Mouse (Mus musculus) myocyte (in vitro differentiated cells): ENCODE measurements at regions not wholly inside any gene's neighbourhood (a gene's known extent, or its start where the extent isn't known, plus 50 kb on each side); places are given as distances from the start of the nearest gene placed in this dataset.

Source experiments
- MAX ChIP-seq: IDR thresholded peaks from one replicate; pipeline ENCODE4 v1.6.1; 2011; ENCODE audit warnings: low read depth, mild to moderate bottlenecking, control low read depth
- MYOG ChIP-seq, 3 experiments: IDR thresholded peaks; one replicate each; pipeline ENCODE4 v1.6.1; 2011; ENCODE audit warnings: control low read depth in 2 of 3, low read depth in 2 of 3, mild to moderate bottlenecking in 2 of 3; ENCODE audit not compliant: insufficient read length in 2 of 3, control insufficient read depth in 1 of 3, insufficient read depth in 1 of 3
- POLR2A ChIP-seq: IDR thresholded peaks from one replicate; pipeline ENCODE4 v1.6.1; 2011; ENCODE audit warnings: low read depth, mild to moderate bottlenecking, control low read depth, moderate library complexity; ENCODE audit not compliant: insufficient read length
- POLR2AphosphoS2 ChIP-seq: IDR thresholded peaks from one replicate; pipeline ENCODE4 v1.6.1; 2011; ENCODE audit warnings: low read depth, control low read depth; ENCODE audit not compliant: insufficient read length
- TCF12 ChIP-seq: IDR thresholded peaks from one replicate; pipeline ENCODE4 v1.6.1; 2011; ENCODE audit warnings: mild to moderate bottlenecking, control low read depth; ENCODE audit not compliant: poor library complexity, insufficient read depth, severe bottlenecking
- USF1 ChIP-seq: IDR thresholded peaks from one replicate; pipeline ENCODE4 v1.6.1; 2011; ENCODE audit warnings: low read depth, mild to moderate bottlenecking, control low read depth, moderate library complexity

- TF ChIP-seq POLR2A (no peak), USF1 (no peak), POLR2AphosphoS2 (no peak), TCF12 (no peak), MAX (no peak), MYOG (IDR thresholded peaks at IDR 0.05; ENCODE audit: control insufficient read depth in 1 of 3, insufficient read depth in 1 of 3, insufficient read length in 2 of 3, low read depth in 2 of 3) (no peak)
These were observed 119.6 kb upstream of the Tmem189 start for GRCm38 (mm10) chr2:167809256-167809655.
